Mouse (Mus musculus) intestine, embryonic 14.5 days (tissue): ENCODE measurements around the gene Plcg2. TPM values are rescaled to one million over a fixed set of nuclear protein-coding genes. Genes with fewer than 3 reads are reported as not detected.

Experiments
- ATAC-seq: fragments of 200-750 bp; cut with Nextera tagmentation; replicated peaks from 2 replicates; pipeline ENCODE4 v1.8.0; 2017; ENCODE audit warnings: low read depth, moderate number of reproducible peaks, moderate TSS enrichment, moderate library complexity; ENCODE audit not compliant: low FRiP score, low TSS enrichment
- DNase-seq: peaks from one replicate; pipeline ENCODE4 v3.0.0-alpha.2; 2018; ENCODE audit warnings: low spot score
- H3K27ac ChIP-seq: fragments of 300-500 bp; sonication (generic); 2 replicates; pipeline ENCODE4 v1.5.1; 2014; ENCODE audit warnings: low read depth, mild to moderate bottlenecking, control low read depth
- H3K27me3 ChIP-seq: fragments of 300-500 bp; sonication (generic); replicated peaks from 2 replicates; pipeline ENCODE4 v1.6.1; 2014; ENCODE audit warnings: low read length, control low read depth; ENCODE audit not compliant: control insufficient read depth, insufficient read depth
- H3K36me3 ChIP-seq: fragments of 300-500 bp; sonication (generic); 2 replicates; pipeline ENCODE4 v1.6.1; 2014; ENCODE audit warnings: low read length, control low read depth; ENCODE audit not compliant: control insufficient read depth, insufficient read depth
- H3K4me1 ChIP-seq: fragments of 300-500 bp; sonication (generic); replicated peaks from 2 replicates; pipeline ENCODE4 v1.6.1; 2014; ENCODE audit warnings: low read length, control low read depth, mixed read lengths; ENCODE audit not compliant: control insufficient read depth, insufficient read depth
- H3K4me2 ChIP-seq: fragments of 300-500 bp; sonication (generic); 2 replicates; pipeline ENCODE4 v1.6.1; 2014; ENCODE audit warnings: low read length
- H3K4me3 ChIP-seq: fragments of 300-500 bp; sonication (generic); 2 replicates; pipeline ENCODE4 v1.5.1; 2014; ENCODE audit warnings: low read depth, low read length, control low read depth, mixed read lengths
- H3K9ac ChIP-seq: fragments of 300-500 bp; sonication (generic); 2 replicates; pipeline ENCODE4 v1.6.1; 2014; ENCODE audit warnings: mild to moderate bottlenecking, low read length
- H3K9me3 ChIP-seq: fragments of 300-500 bp; sonication (generic); 2 replicates; pipeline ENCODE4 v1.6.1; 2016; ENCODE audit warnings: low read length, control low read depth; ENCODE audit not compliant: control insufficient read depth
- WGBS: fragments of 180-500 bp; shearing (Covaris S2); extraction: QIAGEN DNeasy Blood & Tissue Kit; methylation state at CpG from one replicate; pipeline ENCODE4 v1.1.7; 2014; 5-methylcytosine and 5-hydroxymethylcytosine counted together
- polyA plus RNA-seq: library from polyadenylated mRNA; unstranded; fragments of >200 nt; fragmentation: Nextera tagmentation; extraction: Ambion mirVana; gene quantifications from 2 replicates; pipeline ENCODE4 v1.2.1, GENCODE M21; 2014

Plcg2 gene
- polyA plus RNA-seq, 1 experiment from 2014 or later = 3.2 TPM

DNA sequence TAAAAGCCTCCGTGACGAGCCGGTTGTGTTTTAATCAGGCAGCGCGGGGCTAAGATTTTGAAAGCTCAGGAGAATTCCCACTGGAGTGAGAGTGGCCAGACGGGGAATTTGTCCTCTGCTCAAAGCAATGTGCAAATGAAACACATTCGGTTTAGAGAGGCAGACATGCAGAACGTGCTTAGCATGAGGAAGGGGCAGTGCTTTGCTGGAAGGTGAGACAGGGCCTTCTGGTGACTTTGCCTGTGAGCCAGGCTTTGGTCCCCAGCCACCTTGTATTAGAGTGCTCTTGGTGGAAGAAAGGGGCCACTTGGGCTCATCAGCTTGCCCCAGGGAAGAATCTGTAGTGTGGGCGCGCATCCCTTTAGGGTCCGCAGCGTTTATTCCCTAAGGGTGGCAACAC is 106.0 kb downstream of the Plcg2 start:
- H3K4me1 ChIP-seq = no peaks in the 10 kb centered on the region
- no peak overlapping the region for H3K4me2 ChIP-seq
- no peak overlapping the region for H3K4me3 ChIP-seq
- 92% methylated on average over 12 of the region's 12 CpGs for WGBS
- no peak overlapping the region for H3K27ac ChIP-seq
- no peak overlapping the region for H3K9ac ChIP-seq
- no peak for DNase-seq
- H3K9me3 ChIP-seq = 0 out of 2 replicates have a peak, but pooled peaks cover 4% of the 10 kb centered on the region
- ATAC-seq = no peak
- H3K27me3 ChIP-seq = no peaks in the 10 kb centered on the region
- no peaks in the 10 kb centered on the region for H3K36me3 ChIP-seq

DNA sequence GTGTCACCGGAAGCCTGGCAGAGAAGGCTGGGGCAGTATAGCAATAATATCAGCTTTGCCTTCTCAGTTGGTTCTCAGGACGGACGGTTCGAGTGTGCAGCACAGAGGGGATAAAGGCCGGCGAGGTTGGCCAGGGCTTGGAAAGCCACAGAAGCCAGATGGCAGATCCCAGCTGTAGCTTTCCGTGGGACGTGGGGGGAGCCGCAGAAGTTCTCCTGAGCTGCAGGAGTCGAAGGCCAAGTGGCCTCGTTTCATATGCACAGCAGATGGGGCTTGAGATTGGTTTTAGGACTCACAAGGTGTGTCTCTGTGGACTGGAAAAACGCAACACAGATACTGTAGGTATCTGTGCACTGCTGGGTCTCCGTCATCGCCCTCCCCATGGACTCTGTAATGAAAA is 106.6 kb downstream of the Plcg2 start:
- ATAC-seq = no peak

DNA sequence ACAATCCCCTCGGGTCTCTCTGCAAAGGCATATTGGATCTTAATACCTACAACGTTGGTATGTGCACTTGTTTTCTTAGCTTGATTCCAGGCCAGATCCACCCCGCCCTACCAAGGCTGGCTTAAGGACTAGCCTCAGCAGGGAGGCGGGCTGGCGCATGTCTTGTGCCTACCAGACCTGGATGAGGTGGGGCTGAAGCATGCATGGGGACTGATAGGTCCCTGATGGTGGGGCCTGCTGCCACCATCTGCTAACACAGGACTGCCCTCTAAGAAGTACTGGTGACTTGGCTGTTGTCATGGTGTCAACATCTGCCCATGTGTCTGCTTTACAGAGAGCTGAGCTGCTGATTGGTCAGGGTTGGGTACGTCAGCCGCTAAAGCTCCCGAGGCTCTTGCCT is 107.1 kb downstream of the Plcg2 start:
- whole genome bisulfite sequencing = 88% methylated on average over 8 of the region's 8 CpGs
- Histone ChIP-seq H3K4me3 (no peak overlapping the region), H3K4me1 (no peaks in the 10 kb centered on the region), H3K27ac (no peak overlapping the region), H3K9ac (no peak overlapping the region), H3K4me2 (no peak overlapping the region), H3K36me3 (no peaks in the 10 kb centered on the region), H3K9me3 (0 out of 2 replicates have a peak, but pooled peaks cover 4% of the 10 kb centered on the region), H3K27me3 (no peaks in the 10 kb centered on the region)
- DNase-seq = no peak
- ATAC-seq = no peak

More for the DNA sequence above, 106.6 kb downstream of the Plcg2 start:
- no peak for DNase-seq
- WGBS = 89% methylated on average over 14 of the region's 14 CpGs
- H3K9ac ChIP-seq = no peak overlapping the region
- no peak overlapping the region for H3K27ac ChIP-seq
- no peak overlapping the region for H3K4me2 ChIP-seq
- no peaks in the 10 kb centered on the region for H3K4me1 ChIP-seq
- no peaks in the 10 kb centered on the region for H3K27me3 ChIP-seq
- 0 out of 2 replicates have a peak, but pooled peaks cover 4% of the 10 kb centered on the region for H3K9me3 ChIP-seq
- H3K36me3 ChIP-seq = no peaks in the 10 kb centered on the region
- H3K4me3 ChIP-seq = no peak overlapping the region

DNA sequence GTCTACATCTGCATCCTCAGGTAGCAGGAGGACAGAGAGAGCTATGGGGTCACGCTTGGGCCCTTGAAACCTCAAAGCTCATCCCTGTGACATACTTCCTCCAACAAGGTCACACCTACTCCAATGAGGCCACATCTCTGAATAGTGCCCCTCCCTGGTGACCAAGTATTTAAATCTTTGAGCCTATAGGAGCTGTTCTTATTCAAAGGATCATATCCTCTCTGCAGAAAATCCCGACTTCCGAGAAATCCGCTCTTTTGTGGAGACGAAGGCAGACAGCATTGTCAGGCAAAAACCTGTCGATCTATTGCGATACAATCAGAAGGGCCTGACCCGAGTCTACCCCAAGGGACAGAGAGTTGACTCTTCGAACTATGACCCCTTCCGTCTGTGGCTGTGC is 112.4 kb downstream of the Plcg2 start:
- 93% methylated on average over 10 of the region's 10 CpGs for WGBS
- Histone ChIP-seq H3K36me3 (no peaks in the 10 kb centered on the region), H3K9ac (no peak overlapping the region), H3K27ac (no peak overlapping the region), H3K4me2 (no peak overlapping the region), H3K4me1 (no peaks in the 10 kb centered on the region), H3K4me3 (no peak overlapping the region), H3K9me3 (no peaks in the 10 kb centered on the region), H3K27me3 (no peaks in the 10 kb centered on the region)
- DNase-seq (no peak), ATAC-seq (no peak)

DNA sequence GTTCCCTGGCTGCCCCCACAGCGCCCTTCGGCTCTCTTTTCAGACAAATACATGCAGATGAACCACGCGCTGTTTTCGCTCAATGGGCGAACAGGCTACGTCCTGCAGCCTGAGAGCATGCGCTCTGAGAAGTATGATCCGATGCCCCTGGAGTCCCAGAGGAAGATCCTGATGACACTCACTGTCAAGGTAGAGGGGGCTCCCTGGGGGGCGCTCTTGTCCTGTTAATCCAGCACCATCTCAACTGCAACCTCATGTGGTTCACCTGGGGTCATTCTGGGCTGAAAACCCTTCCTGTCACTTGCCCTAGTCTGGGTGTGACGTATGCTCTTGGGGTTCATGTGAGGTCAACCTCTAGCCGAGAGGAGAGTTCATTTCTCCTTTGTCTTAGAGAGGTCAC is 114.8 kb downstream of the Plcg2 start:
- Histone ChIP-seq H3K36me3 (no peaks in the 10 kb centered on the region), H3K4me1 (no peaks in the 10 kb centered on the region), H3K4me3 (no peak overlapping the region), H3K27ac (no peak overlapping the region), H3K9me3 (no peaks in the 10 kb centered on the region), H3K27me3 (no peaks in the 10 kb centered on the region), H3K4me2 (no peak overlapping the region), H3K9ac (no peak overlapping the region)
- WGBS = 81% methylated on average over 12 of the region's 12 CpGs
- DNase-seq = no peak
- no peak for ATAC-seq

DNA sequence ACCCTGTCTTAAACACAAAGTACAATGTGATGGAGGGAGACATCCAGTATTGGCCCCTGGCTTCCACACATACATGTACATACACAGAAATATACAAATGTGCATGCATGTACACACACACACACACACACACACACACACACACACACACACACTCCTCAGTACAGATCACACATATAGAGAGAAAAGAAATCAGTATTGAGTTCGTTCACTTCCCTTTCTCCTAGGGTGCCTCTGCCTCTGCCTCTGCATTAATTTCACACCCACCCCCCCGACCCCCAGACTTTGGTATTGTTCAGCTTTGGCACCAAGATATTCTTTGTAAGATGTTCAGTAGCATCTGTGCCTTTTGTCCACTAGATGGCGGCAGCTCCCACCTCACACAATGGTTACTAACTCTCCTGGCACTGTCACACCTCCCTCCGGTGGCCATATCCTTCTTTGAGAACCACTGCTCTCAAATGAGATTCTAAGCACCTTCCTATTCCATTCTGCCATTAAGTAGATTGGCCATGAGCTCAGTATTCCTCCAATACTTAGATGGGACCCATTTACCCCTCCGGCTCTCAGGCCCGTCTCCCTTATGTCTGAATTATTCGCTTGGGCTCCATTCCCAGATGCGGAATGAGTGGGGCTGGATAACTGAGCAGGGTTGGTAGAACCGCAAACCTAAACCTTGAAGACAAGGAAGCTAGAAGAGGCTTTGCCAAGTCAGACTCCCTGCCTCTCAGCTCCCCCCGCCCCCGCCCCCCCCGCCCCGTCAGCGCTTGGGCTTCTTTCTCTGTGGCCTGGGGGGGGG is 128.1 kb downstream of the Plcg2 start:
- H3K9me3 ChIP-seq = no peaks in the 10 kb centered on the region
- 71% methylated on average over 14 of the region's 14 CpGs for WGBS
- no peak overlapping the region for H3K9ac ChIP-seq
- ATAC-seq (no peak), DNase-seq (peak; percentile 67)
- no peak overlapping the region for H3K27ac ChIP-seq
- no peaks in the 10 kb centered on the region for H3K27me3 ChIP-seq
- no peaks in the 10 kb centered on the region for H3K36me3 ChIP-seq
- no peak overlapping the region for H3K4me2 ChIP-seq
- no peak overlapping the region for H3K4me3 ChIP-seq
- H3K4me1 ChIP-seq = no peaks in the 10 kb centered on the region

DNA sequence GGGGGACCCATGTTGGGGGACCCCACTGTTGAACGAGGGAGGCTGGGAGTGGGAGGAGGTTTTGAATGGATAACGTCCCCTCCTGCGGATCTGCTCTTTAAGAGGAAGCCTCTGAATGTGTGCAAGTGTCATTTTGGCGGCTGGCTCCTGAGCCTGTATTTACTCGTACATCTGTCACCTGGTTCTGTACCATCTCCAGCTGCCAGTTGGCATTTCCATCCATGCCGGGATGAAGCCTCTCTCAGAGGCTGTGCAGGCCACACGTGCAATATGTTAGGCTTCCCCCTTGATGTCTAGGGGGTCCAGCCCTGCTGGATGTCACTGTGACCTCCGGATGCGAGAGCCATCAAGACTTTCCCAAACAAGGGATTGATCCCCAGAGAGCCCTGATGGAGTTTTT is 129.0 kb downstream of the Plcg2 start:
- no peaks in the 10 kb centered on the region for H3K9me3 ChIP-seq
- no peak overlapping the region for H3K4me3 ChIP-seq
- DNase-seq (no peak), ATAC-seq (no peak)
- no peak overlapping the region for H3K27ac ChIP-seq
- H3K4me2 ChIP-seq = no peak overlapping the region
- WGBS = 60% methylated on average over 9 of the region's 9 CpGs
- no peak overlapping the region for H3K9ac ChIP-seq
- H3K4me1 ChIP-seq = no peaks in the 10 kb centered on the region
- no peaks in the 10 kb centered on the region for H3K36me3 ChIP-seq
- no peaks in the 10 kb centered on the region for H3K27me3 ChIP-seq

DNA sequence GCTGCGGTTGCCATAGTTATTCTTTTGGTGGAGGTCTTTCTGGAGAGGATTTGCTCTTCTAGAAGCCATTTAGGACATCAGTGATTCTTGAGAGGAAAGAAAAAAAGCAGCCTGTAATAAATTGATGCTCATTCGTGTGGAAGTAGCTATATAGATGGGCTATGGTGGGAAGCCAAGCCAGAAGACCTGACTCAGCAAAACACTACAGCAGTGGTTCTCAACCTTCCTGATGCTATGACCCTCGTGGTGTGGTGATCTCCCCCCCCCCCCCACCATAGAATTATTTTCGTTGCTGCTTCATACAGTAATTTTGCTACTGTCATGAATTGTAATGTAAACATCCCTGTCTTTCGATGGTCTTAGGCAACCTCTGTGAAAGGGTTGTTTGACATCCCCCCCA is 134.4 kb downstream of the Plcg2 start:
- H3K36me3 ChIP-seq = no peaks in the 10 kb centered on the region
- no peaks in the 10 kb centered on the region for H3K4me1 ChIP-seq
- H3K27ac ChIP-seq = no peak overlapping the region
- no peaks in the 10 kb centered on the region for H3K27me3 ChIP-seq
- DNase-seq = no peak
- no peaks in the 10 kb centered on the region; the same call in 1 of the 2 replicates for H3K9me3 ChIP-seq
- no peak overlapping the region for H3K4me3 ChIP-seq
- no peak overlapping the region for H3K4me2 ChIP-seq
- no peak overlapping the region for H3K9ac ChIP-seq
- 70% methylated on average over 5 of the region's 5 CpGs for WGBS
- ATAC-seq = no peak

DNA sequence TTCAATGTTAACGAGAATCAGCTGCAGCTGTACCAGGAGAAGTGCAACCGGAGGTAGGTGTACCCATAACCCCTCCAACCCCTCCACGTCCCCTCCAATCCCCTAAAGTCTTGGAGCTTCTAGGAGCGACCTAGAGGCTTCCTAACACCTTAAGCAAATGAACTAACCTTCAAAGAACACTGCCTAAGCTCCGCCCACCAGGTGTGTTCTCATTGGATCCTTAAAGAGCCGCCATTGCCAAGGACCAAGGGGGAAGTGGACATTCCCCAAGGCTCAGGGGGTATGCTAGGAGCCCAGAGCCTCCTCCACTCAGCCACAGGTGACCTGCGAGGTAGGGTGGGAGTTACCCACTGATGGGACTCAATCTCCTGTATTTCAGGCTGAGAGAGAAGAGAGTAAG is 136.3 kb downstream of the Plcg2 start:
- no peak overlapping the region for H3K9ac ChIP-seq

More for the DNA sequence above, 136.3 kb downstream of the Plcg2 start:
- Histone ChIP-seq H3K27ac (no peak overlapping the region), H3K27me3 (no peaks in the 10 kb centered on the region), H3K4me1 (no peaks in the 10 kb centered on the region), H3K36me3 (no peaks in the 10 kb centered on the region), H3K9me3 (no peaks in the 10 kb centered on the region; the same call in 1 of the 2 replicates), H3K4me2 (no peak overlapping the region), H3K4me3 (no peak overlapping the region)
- WGBS = 86% methylated on average over 7 of the region's 7 CpGs
- no peak for DNase-seq
- ATAC-seq = no peak
